Mouse (Mus musculus) megakaryocyte progenitor cell, adult 5-6 weeks (primary cell): Measurements from ENCODE around the gene Mafb. TPM values are rescaled to one million over a fixed set of nuclear protein-coding genes. Genes with fewer than 3 reads are reported as not detected.

Experiments
- ATAC-seq: replicated peaks from 2 replicates; pipeline ENCODE4 v1.8.0; 2016; ENCODE audit warnings: mild to moderate bottlenecking, moderate TSS enrichment, inconsistent platforms; ENCODE audit not compliant: poor library complexity
- total RNA-seq, 2 experiments: library from RNA; stranded (forward) in 1 of 2; stranded (reverse) in 1 of 2; fragments of 157-497, 149-512 nt in 1 of 2; fragments of 200-1000 nt in 1 of 2; gene quantifications; 2 replicates each; pipeline versions ENCODE4 v1.2.3 to v1.2.4; 2015 to 2017

Gene Mafb
- total RNA-seq, 2 experiments from 2014 or later: 0.08 to 0.39 TPM

DNA sequence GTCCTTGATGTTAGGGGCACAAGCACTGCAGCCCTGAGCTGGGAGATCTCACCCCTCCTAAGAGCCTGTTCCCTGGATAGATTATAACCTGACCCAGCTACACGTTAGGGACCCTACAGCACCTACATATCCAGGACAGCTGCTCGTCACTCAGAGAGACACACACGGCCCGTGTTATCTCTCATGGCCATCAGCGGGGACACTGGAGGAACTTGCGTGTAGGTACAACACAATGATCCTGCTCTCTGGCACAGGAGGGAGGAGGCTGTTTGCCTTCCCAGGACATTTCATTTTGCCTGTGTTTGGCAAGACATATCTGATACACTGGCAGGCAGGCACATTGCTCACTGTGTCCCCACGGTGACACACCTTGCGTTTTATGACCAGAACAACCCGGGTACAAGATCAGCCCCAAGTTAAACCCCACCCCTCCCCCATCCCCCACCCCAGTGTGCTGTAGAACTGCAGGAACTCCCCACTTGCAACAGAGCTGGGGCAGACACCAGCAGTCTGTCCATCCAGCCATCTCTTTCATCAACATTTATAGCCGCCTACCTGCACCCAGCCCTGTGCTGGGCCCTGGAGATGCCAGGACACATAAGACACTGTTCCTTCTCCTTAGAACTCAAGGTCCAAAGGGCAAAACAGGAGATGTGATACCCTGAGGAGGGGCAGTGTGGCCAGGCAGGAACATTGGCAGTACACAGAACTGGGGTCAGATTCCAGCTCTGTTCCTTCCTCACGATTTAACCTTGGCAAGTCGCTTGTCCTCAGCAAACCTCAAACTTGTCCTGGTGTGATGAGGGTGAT is 34.1 kb downstream of the Mafb start:
- no peak for ATAC-seq

GRCm38 (mm10) chr2:160328886-160329285 is 38.0 kb downstream of the Mafb start:
- peak; percentile 56 for ATAC-seq

GRCm38 (mm10) chr2:160327716-160328115 is 39.1 kb downstream of the Mafb start:
- no peak for ATAC-seq

- peak; percentile 30; the same call in 1 of the 2 replicates for ATAC-seq
These were observed 39.7 kb downstream of the Mafb start for GRCm38 (mm10) chr2:160327167-160327566.

GRCm38 (mm10) chr2:160325105-160325644 is 41.7 kb downstream of the Mafb start:
- no peak for ATAC-seq

GRCm38 (mm10) chr2:160321829-160322228 is 45.0 kb downstream of the Mafb start:
- no peak for ATAC-seq

DNA sequence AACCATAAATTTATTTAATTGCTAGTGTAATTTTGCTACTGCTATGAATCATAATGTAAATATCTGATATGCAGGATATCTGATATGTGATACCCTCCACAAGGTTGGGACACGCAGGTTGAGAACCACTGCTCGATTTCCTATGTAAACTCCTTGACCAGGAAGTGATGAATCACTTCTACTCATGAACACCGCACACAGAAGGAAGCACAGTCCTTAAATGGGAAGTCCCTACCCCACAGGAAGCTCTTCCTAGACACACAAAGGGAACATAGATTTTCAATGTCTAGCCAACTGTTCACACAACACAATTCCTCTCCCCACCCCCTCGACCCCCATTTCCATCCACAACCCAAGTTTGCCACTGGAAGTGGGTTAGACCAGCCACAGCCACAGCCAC is 48.6 kb downstream of the Mafb start:
- peak; percentile 69 for ATAC-seq

Other genes with a start within 250 kb of the Mafb start
- not detected in 2 replicates for gene Gm826, start 32.9 kb downstream of the Mafb start, total RNA-seq (2015)
- gene Gm826, start 32.9 kb downstream of the Mafb start, total RNA-seq (2017): not detected in 2 replicates